Comparison of ENCODE assay signal across 9 mouse cellular contexts in the genomic region with DNA sequence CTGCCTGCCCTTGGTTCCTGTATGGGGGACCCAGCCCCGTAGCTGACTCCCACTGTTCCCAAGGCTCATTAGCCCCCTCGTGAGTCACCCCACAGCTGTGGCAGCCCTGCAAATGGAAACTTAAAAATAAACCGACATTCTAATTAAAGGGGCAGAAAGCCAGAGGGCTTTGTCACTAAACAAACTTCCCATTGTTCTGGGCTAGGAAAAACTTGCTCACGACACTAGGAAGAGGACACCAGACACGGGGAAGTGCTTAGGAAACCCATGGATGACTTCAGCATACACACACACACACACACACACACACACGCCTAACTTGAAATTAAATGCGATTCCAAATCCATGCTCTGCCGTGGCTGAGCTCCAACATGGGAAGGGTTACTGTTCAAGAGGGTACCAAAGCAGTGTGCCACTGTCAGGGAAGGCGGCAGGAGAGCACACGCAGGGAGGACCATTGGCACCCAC. TPM values are rescaled to one million over a fixed set of nuclear protein-coding genes. Genes with fewer than 3 reads are reported as not detected.
A peak's percentile ranks its signal among the peaks of the same experiment; 100 is the strongest.
DNase-seq lines count a peak whose midpoint lies in the region; ATAC-seq and TF ChIP-seq lines count a peak whose summit lies in the region.
"Had no signal": no experiment of that assay in that cellular context is flagged by ENCODE, and none has a peak within 500 bp of the region (broad histone marks: within the 10 kb centered on the region; RNA-seq: fewer than 3 reads in every experiment).

No protein-coding gene starts in this region.

- peak; percentile 39 for DNase-seq in midbrain, postnatal 0 days (ENCODE audit: low spot score)
- DNase-seq in heart, postnatal 4 days: peak; percentile 59
- no peak for DNase-seq in layer of hippocampus, adult 11-12 months (ENCODE audit: low spot score)

- peak; percentile 45; the same call in 1 of the 2 replicates for ATAC-seq in forebrain, embryonic 16.5 days
- no peak for ATAC-seq in forebrain, embryonic 15.5 days (replicated peaks)
- no peak for ATAC-seq in midbrain, postnatal 0 days (ENCODE audit: low FRiP score)
- ATAC-seq in midbrain, embryonic 13.5 days: no peak
- no peak for ATAC-seq in stomach, embryonic 16.5 days (ENCODE audit: insufficient read depth, low FRiP score)
- ATAC-seq in erythroid progenitor cell, adult 5-6 weeks (replicated peaks; ENCODE audit: low FRiP score, poor library complexity, severe bottlenecking): no peak

- H3K4me2 ChIP-seq in forebrain, embryonic 16.5 days (ENCODE audit: low read length): no peak overlapping the region
- H3K4me2 ChIP-seq in forebrain, embryonic 15.5 days (replicated peaks): no peak overlapping the region
- no peak overlapping the region for H3K4me2 ChIP-seq in midbrain, postnatal 0 days (ENCODE audit: low read depth, low read length, poor library complexity, severe bottlenecking)
- H3K4me2 ChIP-seq in midbrain, embryonic 13.5 days (replicated peaks): no peak overlapping the region
- H3K4me2 ChIP-seq in stomach, embryonic 16.5 days (ENCODE audit: low read depth, low read length): no peak overlapping the region

- H3K27me3 ChIP-seq in forebrain, embryonic 16.5 days (replicated peaks; ENCODE audit: control insufficient read depth, insufficient read depth, low read length): no peaks in the 10 kb centered on the region
- H3K27me3 ChIP-seq in forebrain, embryonic 15.5 days: no peaks in the 10 kb centered on the region
- H3K27me3 ChIP-seq in midbrain, postnatal 0 days (ENCODE audit: insufficient read depth, low read length): no peaks in the 10 kb centered on the region
- H3K27me3 ChIP-seq in midbrain, embryonic 13.5 days: no peaks in the 10 kb centered on the region
- no peaks in the 10 kb centered on the region for H3K27me3 ChIP-seq in stomach, embryonic 16.5 days (ENCODE audit: control insufficient read depth, insufficient read depth, low read length)

- 30% methylated on average over 10 of the region's 10 CpGs for WGBS in forebrain, embryonic 16.5 days
- WGBS in forebrain, embryonic 15.5 days: 28% methylated on average over 10 of the region's 10 CpGs
- 57% methylated on average over 10 of the region's 10 CpGs for WGBS in midbrain, postnatal 0 days
- WGBS in midbrain, embryonic 13.5 days: 69% methylated on average over 10 of the region's 10 CpGs
- 52% methylated on average over 10 of the region's 10 CpGs for WGBS in stomach, embryonic 16.5 days

- no peaks in the 10 kb centered on the region for H3K9me3 ChIP-seq in forebrain, embryonic 16.5 days (ENCODE audit: control insufficient read depth, low read length)
- H3K9me3 ChIP-seq in forebrain, embryonic 15.5 days: no peaks in the 10 kb centered on the region
- H3K9me3 ChIP-seq in midbrain, postnatal 0 days (ENCODE audit: low read length): no peaks in the 10 kb centered on the region
- no peaks in the 10 kb centered on the region for H3K9me3 ChIP-seq in midbrain, embryonic 13.5 days
- no peaks in the 10 kb centered on the region for H3K9me3 ChIP-seq in stomach, embryonic 16.5 days (replicated peaks; ENCODE audit: control insufficient read depth, low read length)

- H3K27ac ChIP-seq in forebrain, embryonic 16.5 days (ENCODE audit: low read length): no peak overlapping the region
- no peak overlapping the region for H3K27ac ChIP-seq in forebrain, embryonic 15.5 days (replicated peaks)
- H3K27ac ChIP-seq in midbrain, postnatal 0 days (ENCODE audit: low read depth, low read length): no peak overlapping the region
- H3K27ac ChIP-seq in midbrain, embryonic 13.5 days: no peak overlapping the region
- H3K27ac ChIP-seq in stomach, embryonic 16.5 days (ENCODE audit: low read length): peak overlapping the region; percentile 43; the same call in 1 of the 2 replicates

- TF ChIP-seq CTCF in midbrain, postnatal 0 days (IDR thresholded peaks at IDR 0.05): no peak; the same call in 1 of the 2 replicates

- H3K9ac ChIP-seq in forebrain, embryonic 16.5 days (replicated peaks; ENCODE audit: low read depth, low read length): no peak overlapping the region
- H3K9ac ChIP-seq in forebrain, embryonic 15.5 days (replicated peaks): no peak overlapping the region
- no peak overlapping the region for H3K9ac ChIP-seq in midbrain, postnatal 0 days (replicated peaks; ENCODE audit: low read length, poor library complexity, severe bottlenecking)
- no peak overlapping the region for H3K9ac ChIP-seq in midbrain, embryonic 13.5 days (replicated peaks)
- no peak overlapping the region for H3K9ac ChIP-seq in stomach, embryonic 16.5 days (ENCODE audit: low read length)

- no peak overlapping the region for H3K4me3 ChIP-seq in forebrain, embryonic 16.5 days (replicated peaks; ENCODE audit: low read length)
- H3K4me3 ChIP-seq in forebrain, embryonic 15.5 days: no peak overlapping the region
- H3K4me3 ChIP-seq in midbrain, postnatal 0 days (ENCODE audit: low read depth, low read length): no peak overlapping the region
- no peak overlapping the region for H3K4me3 ChIP-seq in midbrain, embryonic 13.5 days (replicated peaks)
- H3K4me3 ChIP-seq in stomach, embryonic 16.5 days (replicated peaks; ENCODE audit: low read length): no peak overlapping the region

- peaks cover 7% of the 10 kb centered on the region for H3K4me1 ChIP-seq in forebrain, embryonic 16.5 days (replicated peaks; ENCODE audit: control insufficient read depth, insufficient read depth, low read length)
- H3K4me1 ChIP-seq in forebrain, embryonic 15.5 days: peaks cover 16% of the 10 kb centered on the region
- H3K4me1 ChIP-seq in midbrain, postnatal 0 days (ENCODE audit: insufficient read depth, low read length): no peaks in the 10 kb centered on the region
- peaks cover 5% of the 10 kb centered on the region; the same call in 1 of the 2 replicates for H3K4me1 ChIP-seq in midbrain, embryonic 13.5 days (replicated peaks)
- H3K4me1 ChIP-seq in stomach, embryonic 16.5 days (ENCODE audit: control insufficient read depth, insufficient read depth, low read length): peaks cover 8% of the 10 kb centered on the region; the same call in 1 of the 2 replicates

- no peaks in the 10 kb centered on the region for H3K36me3 ChIP-seq in forebrain, embryonic 16.5 days (ENCODE audit: control insufficient read depth, insufficient read depth)
- H3K36me3 ChIP-seq in forebrain, embryonic 15.5 days: 0 out of 2 replicates have a peak, but pooled peaks cover 9% of the 10 kb centered on the region
- H3K36me3 ChIP-seq in midbrain, postnatal 0 days (ENCODE audit: insufficient read depth, low read length): peaks cover 8% of the 10 kb centered on the region; the same call in 1 of the 2 replicates
- peaks cover 12% of the 10 kb centered on the region for H3K36me3 ChIP-seq in midbrain, embryonic 13.5 days
- peaks cover 12% of the 10 kb centered on the region; the same call in 1 of the 2 replicates for H3K36me3 ChIP-seq in stomach, embryonic 16.5 days (ENCODE audit: control insufficient read depth, insufficient read depth, low read length)

RNA-seq across cellular contexts. Expression of gene 1700029H14Rik, which starts 52.7 kb away (rescaled TPM):
- not detected in 2 replicates for polyA plus RNA-seq in forebrain, embryonic 16.5 days (2015; fragmentation: Nextera tagmentation; extraction: Ambion mirVana)
- not detected in 2 replicates for polyA plus RNA-seq in forebrain, embryonic 15.5 days (2015; fragmentation: Nextera tagmentation; extraction: Ambion mirVana)
- total RNA-seq in midbrain, postnatal 0 days (2014; rRNA removed): not detected in 2 replicates
- polyA plus RNA-seq in midbrain, postnatal 0 days (2015; fragmentation: Nextera tagmentation; extraction: Ambion mirVana): not detected in 2 replicates
- polyA plus RNA-seq in midbrain, embryonic 13.5 days (2015; fragmentation: Nextera tagmentation; extraction: Ambion mirVana): not detected in 2 replicates
- not detected for total RNA-seq in heart, postnatal 4 days (2021)
- polyA plus RNA-seq in stomach, embryonic 16.5 days (2015; fragmentation: Nextera tagmentation; extraction: Ambion mirVana): not detected in 2 replicates
- total RNA-seq in erythroid progenitor cell, adult 5-6 weeks (2015; ENCODE audit: low replicate concordance): not detected in 2 replicates
- not detected in 2 replicates for total RNA-seq in erythroid progenitor cell, adult 5-6 weeks (2017; ENCODE audit: low replicate concordance)
- total RNA-seq: left cerebral cortex, postnatal 25 days had no signal
